ENCODE assay signal across 8 mouse cellular contexts in genomic region chr13:57476700-57477099, GRCm38 (mm10).
DNase-seq lines count a peak whose midpoint lies in the region; ATAC-seq lines count a peak whose summit lies in the region.

No protein-coding gene starts in this region.

- H3K27me3 ChIP-seq in forebrain, embryonic 10.5 days (ENCODE audit: poor library complexity, severe bottlenecking) = peaks cover 4% of the 10 kb centered on the region; the same call in 1 of the 2 replicates
- H3K27me3 ChIP-seq in forebrain, embryonic 11.5 days (ENCODE audit: control insufficient read depth, insufficient read depth, low read length) = no peaks in the 10 kb centered on the region

- ATAC-seq in forebrain, embryonic 11.5 days (replicated peaks; ENCODE audit: low FRiP score) = no peak

- peaks cover 8% of the 10 kb centered on the region for H3K4me1 ChIP-seq in forebrain, embryonic 10.5 days
- H3K4me1 ChIP-seq in forebrain, embryonic 11.5 days (replicated peaks; ENCODE audit: control insufficient read depth, insufficient read depth, low read length) = no peaks in the 10 kb centered on the region

- WGBS in forebrain, embryonic 10.5 days = 36% methylated on average over 6 of the region's 6 CpGs
- 31% methylated on average over 6 of the region's 6 CpGs for WGBS in forebrain, embryonic 11.5 days

- H3K36me3 ChIP-seq in forebrain, embryonic 10.5 days (replicated peaks) = no peaks in the 10 kb centered on the region
- no peaks in the 10 kb centered on the region for H3K36me3 ChIP-seq in forebrain, embryonic 11.5 days (ENCODE audit: control insufficient read depth, insufficient read depth, low read length)

- peak; percentile 25 for DNase-seq in forebrain, embryonic 10.5 days (ENCODE audit: extremely low spot score, low spot score)
- DNase-seq in forebrain, embryonic 11.5 days (ENCODE audit: low spot score) = no peak
- peak; percentile 19 for DNase-seq in lung, postnatal 14 days
- DNase-seq in lung, postnatal 4 days = no peak
- DNase-seq in embryo, embryonic 10.5 days (ENCODE audit: low spot score) = peak; percentile 68
- peak; percentile 30 to 39 for DNase-seq in layer of hippocampus, postnatal 36 days
- no peak for DNase-seq in spleen, postnatal 10 days (ENCODE audit: low spot score in 2 of 2)
- DNase-seq in Muller cell, postnatal 12 days (ENCODE audit: inconsistent ontology term) = no peak

- H3K9me3 ChIP-seq in forebrain, embryonic 10.5 days = no peaks in the 10 kb centered on the region
- no peaks in the 10 kb centered on the region for H3K9me3 ChIP-seq in forebrain, embryonic 11.5 days (ENCODE audit: control insufficient read depth, low read length)

- H3K9ac ChIP-seq in forebrain, embryonic 11.5 days (ENCODE audit: low read length) = no peak overlapping the region

- no peak overlapping the region for H3K4me3 ChIP-seq in forebrain, embryonic 10.5 days
- no peak overlapping the region for H3K4me3 ChIP-seq in forebrain, embryonic 11.5 days (ENCODE audit: low read depth, low read length)

- H3K27ac ChIP-seq in forebrain, embryonic 10.5 days = no peak overlapping the region
- H3K27ac ChIP-seq in forebrain, embryonic 11.5 days (ENCODE audit: low read depth, low read length) = no peak overlapping the region

- no peak overlapping the region for H3K4me2 ChIP-seq in forebrain, embryonic 11.5 days (ENCODE audit: low read depth, low read length, severe bottlenecking)

Comparison
In these comparisons a context has a peak if more than half of its experiments do, and no peak if none do; other contexts are left out.
1. DNase-seq: peak in forebrain, embryonic 10.5 days (single experiment), lung, postnatal 14 days (single experiment), embryo, embryonic 10.5 days (single experiment) and layer of hippocampus, postnatal 36 days (2 of 2); none in forebrain, embryonic 11.5 days (single experiment), lung, postnatal 4 days (0 of 2), spleen, postnatal 10 days (0 of 2) and Muller cell, postnatal 12 days (single experiment).